ENCODE assay signal across 23 mouse cellular contexts in the genomic region with DNA sequence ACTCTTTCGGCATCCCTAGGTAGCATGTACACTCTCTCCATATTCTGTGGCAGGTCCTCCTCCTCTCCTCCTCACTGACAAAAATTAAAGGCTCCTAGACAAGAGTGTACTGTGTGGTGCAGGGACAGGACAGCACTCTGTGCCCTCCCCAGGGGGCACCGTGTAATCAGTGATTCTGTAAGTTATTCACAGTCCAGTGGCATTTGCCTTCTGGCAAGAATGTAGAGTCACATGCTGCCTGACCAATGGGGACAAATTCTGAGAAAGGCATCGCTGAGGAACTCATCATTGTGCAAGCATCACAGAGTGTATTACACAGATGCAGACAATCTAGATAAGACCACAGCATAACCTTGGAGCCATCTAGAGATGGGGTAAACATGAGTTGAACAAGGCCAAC.
A peak's percentile ranks its signal among the peaks of the same experiment; 100 is the strongest.
DNase-seq lines count a peak whose midpoint lies in the region; ATAC-seq lines count a peak whose summit lies in the region.
"Had no signal": no experiment of that assay in that cellular context is flagged by ENCODE, and none has a peak within 500 bp of the region (broad histone marks: within the 10 kb centered on the region; RNA-seq: fewer than 3 reads in every experiment).

No protein-coding gene starts in this region.

- DNase-seq in adrenal gland, adult 2 months, result peak; percentile 70
- DNase-seq in adrenal gland, postnatal 4 days (ENCODE audit: low spot score in 2 of 2), result no peak
- DNase-seq in 416B (ENCODE audit: low read depth), result peak; percentile 28
- peak; percentile 26 for DNase-seq in adrenal gland, adult 8-10 months
- peak; percentile 11 for DNase-seq in fibroblast of lung, adult 2 months (ENCODE audit: low read depth)
- no peak for DNase-seq in left cerebral cortex, adult 11 months (ENCODE audit: low spot score)
- DNase-seq: cerebellum, adult 8-10 months; forebrain, postnatal 0 days; gastrocnemius, postnatal 10 days; heart, adult 11 months; kidney, adult 8-10 months; kidney, postnatal 4 days; left cerebral cortex, postnatal 4 days; liver, postnatal 0 days; lung, postnatal 36 days; right cerebral cortex, postnatal 4 days; thymus, adult 18-20 months; thymus, postnatal 25 days had no signal

- ATAC-seq in monocyte, adult 5-6 weeks (replicated peaks; ENCODE audit: insufficient number of reproducible peaks, low FRiP score, low TSS enrichment, poor library complexity, severe bottlenecking), result no peak
- ATAC-seq: activated CD4-positive, CD25-positive, alpha-beta regulatory T cell, adult 4 months; forebrain, postnatal 0 days; hindbrain, embryonic 16.5 days; intestine, embryonic 15.5 days; liver, embryonic 12.5 days; liver, postnatal 0 days had no signal

Comparison
In these comparisons a context has a peak if more than half of its experiments do, and no peak if none do; other contexts are left out.
1. DNase-seq: peak in adrenal gland, adult 2 months (single experiment), 416B (single experiment), adrenal gland, adult 8-10 months (single experiment) and fibroblast of lung, adult 2 months (single experiment); none in adrenal gland, postnatal 4 days (0 of 2) and left cerebral cortex, adult 11 months (single experiment).